In the genomic region with DNA sequence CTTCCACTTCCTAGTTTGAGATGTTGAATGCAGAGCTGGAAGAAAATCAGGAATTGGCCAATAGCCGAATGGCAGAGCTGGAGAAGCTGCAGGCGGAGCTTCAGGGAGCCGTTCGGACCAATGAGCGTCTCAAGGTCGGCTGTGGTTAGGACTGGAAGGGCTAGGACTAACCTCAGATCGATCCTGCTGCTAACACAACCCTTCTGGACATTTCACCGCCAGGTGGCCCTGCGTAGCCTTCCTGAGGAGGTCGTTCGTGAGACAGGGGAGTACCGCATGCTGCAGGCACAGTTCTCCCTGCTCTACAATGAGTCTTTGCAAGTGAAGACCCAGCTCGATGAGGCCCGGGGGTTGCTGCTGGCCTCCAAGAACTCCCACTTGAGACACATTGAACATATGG, we compare ENCODE assay signal across 24 mouse cellular contexts. TPM values are rescaled to one million over a fixed set of nuclear protein-coding genes. Genes with fewer than 3 reads are reported as not detected.
DNase-seq lines count a peak whose midpoint lies in the region; TF ChIP-seq lines count a peak whose summit lies in the region.
"Had no signal": no experiment of that assay in that cellular context is flagged by ENCODE, and none has a peak within 500 bp of the region (broad histone marks: within the 10 kb centered on the region; RNA-seq: fewer than 3 reads in every experiment).

No protein-coding gene starts in this region.

- peak; percentile 33 for DNase-seq in ovary, adult 18-20 months (ENCODE audit: low spot score)
- no peak for DNase-seq in ovary, postnatal 14 days (ENCODE audit: low spot score)
- DNase-seq in R1 (ENCODE audit: low read depth, low spot score), result peak; percentile 87
- DNase-seq in hindbrain, embryonic 10.5 days (ENCODE audit: low spot score), result no peak
- DNase-seq in right cerebral cortex, postnatal 4 days, result no peak
- DNase-seq: adrenal gland, adult 8-10 months; adrenal gland, postnatal 14 days; B cell, adult 2 months; cerebellum, adult 11-12 months; cerebellum, adult 2 months; cerebellum, adult 9-11 months; cerebellum, postnatal 14 days; cerebellum, postnatal 36 days; embryo, embryonic 11 days had no signal

- H3K36me3 ChIP-seq in ES-Bruce4 (ENCODE audit: control insufficient read depth, insufficient read depth, low read length, poor library complexity, severe bottlenecking), result peaks cover 48% of the 10 kb centered on the region
- H3K36me3 ChIP-seq in hindbrain, embryonic 10.5 days, result peaks cover 82% of the 10 kb centered on the region

- H3K9me3 ChIP-seq in ES-Bruce4 (replicated peaks; ENCODE audit: control insufficient read depth, insufficient read depth, low read length, poor library complexity, severe bottlenecking), result no peaks in the 10 kb centered on the region
- no peaks in the 10 kb centered on the region for H3K9me3 ChIP-seq in hindbrain, embryonic 10.5 days
- H3K9me3 ChIP-seq: embryonic facial prominence, embryonic 13.5 days; embryonic facial prominence, embryonic 15.5 days; forebrain, embryonic 10.5 days; forebrain, embryonic 12.5 days; G1E had no signal

- no peaks in the 10 kb centered on the region for H3K4me1 ChIP-seq in ES-Bruce4 (ENCODE audit: control insufficient read depth, insufficient read depth, low read length)
- peaks cover 12% of the 10 kb centered on the region for H3K4me1 ChIP-seq in hindbrain, embryonic 10.5 days (replicated peaks)

- H3K27ac ChIP-seq in ES-Bruce4 (ENCODE audit: insufficient read depth, low read length), result no peak overlapping the region
- no peak overlapping the region for H3K27ac ChIP-seq in hindbrain, embryonic 10.5 days
- H3K27ac ChIP-seq: embryonic facial prominence, embryonic 13.5 days; embryonic facial prominence, embryonic 15.5 days; forebrain, embryonic 10.5 days; forebrain, embryonic 12.5 days had no signal

- H3K4me3 ChIP-seq in ES-Bruce4 (ENCODE audit: low read depth, low read length), result no peak overlapping the region
- H3K4me3 ChIP-seq in hindbrain, embryonic 10.5 days, result no peak overlapping the region
- H3K4me3 ChIP-seq: embryonic facial prominence, embryonic 13.5 days; embryonic facial prominence, embryonic 15.5 days; erythroblast, embryonic 14.5 days; forebrain, embryonic 10.5 days; forebrain, embryonic 12.5 days had no signal

- no peaks in the 10 kb centered on the region for H3K27me3 ChIP-seq in ES-Bruce4 (ENCODE audit: control insufficient read depth, insufficient read depth, low read length, poor library complexity, severe bottlenecking)
- no peaks in the 10 kb centered on the region for H3K27me3 ChIP-seq in hindbrain, embryonic 10.5 days (ENCODE audit: insufficient read depth, poor library complexity, severe bottlenecking)
- H3K27me3 ChIP-seq: CH12.LX; embryonic facial prominence, embryonic 13.5 days; embryonic facial prominence, embryonic 15.5 days; forebrain, embryonic 12.5 days; Patski had no signal

- TF ChIP-seq POLR2A in ES-Bruce4 (IDR thresholded peaks at IDR 0.05; ENCODE audit: insufficient read depth, low read length), result no peak

- no peak overlapping the region for H3K9ac ChIP-seq in ES-Bruce4 (ENCODE audit: low read depth, poor library complexity, severe bottlenecking)
- H3K9ac ChIP-seq: embryonic facial prominence, embryonic 13.5 days; embryonic facial prominence, embryonic 15.5 days; forebrain, embryonic 12.5 days had no signal

- 92% methylated on average over 14 of the region's 14 CpGs for WGBS in hindbrain, embryonic 10.5 days

- peak; percentile 62 for TF ChIP-seq CTCF in ES-Bruce4 (IDR thresholded peaks at IDR 0.05; ENCODE audit: low read depth, low read length)

- no peak for TF ChIP-seq EP300 in ES-Bruce4 (IDR thresholded peaks at IDR 0.05; ENCODE audit: insufficient read depth, low read depth, low read length)

RNA-seq across cellular contexts. Expression of a gene that starts 4.0 kb away (rescaled TPM):
- polyA plus RNA-seq in ES-Bruce4 (2011; ENCODE audit: insufficient read depth, insufficient read length, low read depth, missing spikeins), result 39.4 and 41.6 TPM in 2 replicates
- polyA plus RNA-seq in hindbrain, embryonic 10.5 days (2016; fragmentation: Nextera tagmentation; extraction: Ambion mirVana), result 57.8 and 58.8 TPM in 2 replicates

RNA-seq across cellular contexts. Expression of a gene that starts 4.2 kb away (rescaled TPM):
- 3.3 and 4.7 TPM in 2 replicates for polyA plus RNA-seq in ES-Bruce4 (2011; ENCODE audit: insufficient read depth, insufficient read length, low read depth, missing spikeins)
- polyA plus RNA-seq in hindbrain, embryonic 10.5 days (2016; fragmentation: Nextera tagmentation; extraction: Ambion mirVana), result 15.7 and 16.5 TPM in 2 replicates

RNA-seq across cellular contexts. Expression of a gene that starts 19.4 kb away (rescaled TPM):
- 38.1 and 44.6 TPM in 2 replicates for polyA plus RNA-seq in ES-Bruce4 (2011; ENCODE audit: insufficient read depth, insufficient read length, low read depth, missing spikeins)
- 47.0 and 54.1 TPM in 2 replicates for polyA plus RNA-seq in hindbrain, embryonic 10.5 days (2016; fragmentation: Nextera tagmentation; extraction: Ambion mirVana)

RNA-seq across cellular contexts. Expression of a gene that starts 23.0 kb away (rescaled TPM):
- polyA plus RNA-seq in ES-Bruce4 (2011; ENCODE audit: insufficient read depth, insufficient read length, low read depth, missing spikeins), result 4.9 and 6.0 TPM in 2 replicates
- polyA plus RNA-seq in hindbrain, embryonic 10.5 days (2016; fragmentation: Nextera tagmentation; extraction: Ambion mirVana), result 34.5 and 36.7 TPM in 2 replicates

RNA-seq across cellular contexts. Expression of a gene that starts 31.4 kb away (rescaled TPM):
- 2.9 and 3.2 TPM in 2 replicates for polyA plus RNA-seq in ES-Bruce4 (2011; ENCODE audit: insufficient read depth, insufficient read length, low read depth, missing spikeins)
- polyA plus RNA-seq in hindbrain, embryonic 10.5 days (2016; fragmentation: Nextera tagmentation; extraction: Ambion mirVana), result 7.9 and 13.7 TPM in 2 replicates
- polyA plus RNA-seq: cerebellum, adult 2 months; frontal cortex, adult 2 months; Patski had no signal

Comparison
In these comparisons a context has a peak if more than half of its experiments do, and no peak if none do; other contexts are left out.
1. DNase-seq: peak in ovary, adult 18-20 months (single experiment) and R1 (single experiment); none in ovary, postnatal 14 days (single experiment), hindbrain, embryonic 10.5 days (single experiment) and right cerebral cortex, postnatal 4 days (single experiment).